Mouse (Mus musculus) spleen, adult 12 weeks (tissue): ENCODE results near the gene Prkcb.
"Not testable (repeated sequence)": the region's sequence is repeated elsewhere in the genome, so short reads cannot be mapped to it uniquely, and the experiment has no call there.

Experiments
- DNase-seq: peaks from one replicate; pipeline ENCODE4 v3.0.0; 2022; ENCODE audit warnings: low spot score

The Prkcb gene

DNA sequence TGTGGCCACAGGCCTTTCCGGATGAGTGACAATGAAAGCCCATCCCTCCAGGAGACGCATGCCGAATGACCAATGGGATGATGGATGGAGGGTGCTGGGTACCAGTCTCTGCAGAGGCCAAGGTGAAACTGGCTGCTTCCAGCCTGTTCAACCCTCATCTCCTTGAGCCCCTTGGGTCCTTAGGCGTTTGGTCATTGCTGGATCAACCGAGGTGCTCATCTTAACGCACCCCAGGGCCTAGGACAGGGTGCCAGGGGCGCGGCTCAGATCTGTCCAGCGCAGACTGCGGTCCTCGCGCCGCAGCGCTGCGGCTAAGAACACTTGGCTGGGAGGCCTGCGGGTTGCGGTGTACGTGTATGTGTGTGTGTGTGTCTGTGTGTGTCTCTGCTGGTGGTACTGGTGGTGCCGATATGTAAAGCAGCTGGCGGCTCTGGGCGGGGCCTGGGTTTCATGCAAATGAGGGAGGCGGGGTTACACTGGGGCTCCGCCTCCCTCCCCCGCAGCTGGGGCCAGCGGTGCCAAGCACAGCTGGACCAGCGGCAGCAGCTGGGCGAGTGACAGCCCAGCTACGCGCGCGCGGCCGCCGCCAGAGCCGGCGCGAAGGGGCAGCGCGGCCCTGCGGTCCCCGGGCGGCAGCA lies at the start of gene Prkcb:
TSS of gene Prkcb (plus strand) at position 147 of the 638 bp plus-strand sequence.
- peak; percentile 67 for DNase-seq

DNA sequence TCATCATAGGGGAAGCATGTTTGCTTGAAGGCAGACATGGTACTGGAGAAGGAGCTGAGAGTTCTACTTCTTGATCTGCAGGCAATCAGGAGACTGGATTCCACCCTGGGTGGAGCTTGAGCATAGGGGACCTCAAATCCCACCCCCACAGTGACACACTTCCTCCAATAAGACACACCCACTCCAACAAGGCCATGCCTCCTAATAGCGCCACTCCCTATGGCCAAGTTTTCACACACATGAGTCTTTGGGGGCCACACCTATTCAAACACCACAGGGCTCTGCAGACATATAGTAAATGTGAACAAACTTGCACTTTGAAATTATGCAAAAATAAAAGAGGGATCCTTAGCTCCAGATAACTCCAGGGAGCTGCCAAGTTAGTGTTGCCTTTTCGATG lies 49.6 kb upstream of the Prkcb start:
- DNase-seq, result no peak

DNA sequence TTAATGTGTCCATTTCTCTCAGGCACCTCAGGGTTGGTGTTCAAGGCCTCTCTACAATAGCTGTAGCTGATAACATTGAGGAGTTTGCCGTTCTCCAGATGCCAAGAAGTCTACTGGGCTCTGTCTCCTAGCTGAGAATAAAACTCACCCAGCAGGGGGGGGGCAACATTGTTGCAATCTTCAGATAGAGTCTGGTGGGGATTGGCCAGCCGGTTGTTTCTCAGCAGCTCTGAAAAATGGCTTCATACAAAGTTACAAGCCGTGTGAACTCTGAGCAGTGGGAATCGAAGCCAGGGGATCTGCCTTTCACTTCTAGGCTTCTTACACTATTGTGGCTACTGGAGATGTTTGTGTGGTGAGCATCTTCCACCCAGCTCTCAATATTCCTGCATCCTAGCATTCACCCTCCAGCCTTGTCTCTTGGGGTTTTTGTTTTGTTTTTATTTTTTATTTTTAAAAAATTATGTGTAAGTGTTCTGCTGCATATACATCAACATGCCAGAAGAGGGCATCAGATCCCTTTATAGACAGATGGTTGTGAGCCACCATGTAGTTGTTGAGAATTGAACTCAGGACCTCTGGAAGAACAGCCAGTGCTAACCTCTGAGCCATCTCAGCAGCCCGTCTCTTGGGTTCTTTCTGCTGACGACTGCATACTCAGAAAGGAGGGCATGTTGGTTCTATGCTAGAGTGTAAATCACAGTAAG lies 48.0 kb upstream of the Prkcb start:
- no peak for DNase-seq

DNA sequence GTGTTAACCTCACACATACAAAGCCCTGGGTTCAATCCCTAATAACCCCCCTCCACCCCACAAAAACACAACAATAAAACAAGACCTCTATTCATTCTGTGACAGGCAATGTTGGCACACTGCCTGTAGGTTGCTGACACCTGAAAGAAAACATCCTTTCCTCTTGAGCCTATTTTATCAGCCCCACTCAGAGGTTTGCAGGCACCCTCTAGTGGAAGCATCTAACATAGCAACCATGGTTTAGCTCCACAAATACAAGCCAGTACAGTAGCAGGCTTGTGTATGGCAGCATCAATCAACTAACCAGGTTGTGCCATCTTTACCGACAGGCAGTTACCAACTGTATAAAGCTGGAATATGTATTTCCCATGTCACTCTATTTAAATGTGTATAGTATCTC lies 46.3 kb upstream of the Prkcb start:
- no peak for DNase-seq

DNA sequence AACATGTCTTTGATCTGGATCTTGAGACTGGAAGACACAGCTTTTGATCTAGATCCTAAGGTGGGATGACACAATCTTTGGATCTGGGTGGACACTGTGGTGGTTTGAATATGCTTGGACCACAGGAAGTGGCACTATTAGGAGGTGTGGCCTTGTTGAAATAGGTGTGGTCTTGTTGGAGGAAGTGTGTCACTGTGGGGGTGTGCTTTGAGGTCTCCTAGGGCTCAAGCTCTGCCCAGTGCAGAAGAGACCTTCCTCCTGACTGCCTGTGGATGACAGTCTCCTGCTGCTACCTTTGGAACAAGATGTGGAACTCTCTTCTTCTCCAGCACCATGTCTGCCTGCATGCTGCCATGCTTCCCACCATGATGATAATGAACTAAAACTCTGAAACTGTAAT lies 45.8 kb upstream of the Prkcb start:
- DNase-seq, result not testable (repeated sequence)

DNA sequence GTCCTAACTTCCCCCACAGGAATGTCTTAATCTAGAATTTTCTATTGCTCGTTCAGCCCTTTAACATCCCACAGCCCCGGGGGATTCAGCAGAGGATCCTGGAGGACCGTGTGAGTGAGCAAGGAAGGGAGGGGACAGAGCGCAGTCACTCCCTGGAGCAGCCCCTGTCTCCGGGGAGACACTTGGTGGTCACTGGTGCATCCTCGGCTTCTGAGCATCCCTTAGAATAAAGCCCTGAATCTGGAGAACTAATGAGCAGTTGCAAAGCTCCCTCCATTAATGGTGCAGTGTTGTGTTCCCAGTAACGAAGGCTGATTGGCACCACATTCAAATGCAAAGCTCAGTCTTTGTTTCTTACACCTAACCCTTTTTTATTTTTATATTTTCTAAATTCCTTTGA lies 44.4 kb upstream of the Prkcb start:
- DNase-seq, result no peak

DNA sequence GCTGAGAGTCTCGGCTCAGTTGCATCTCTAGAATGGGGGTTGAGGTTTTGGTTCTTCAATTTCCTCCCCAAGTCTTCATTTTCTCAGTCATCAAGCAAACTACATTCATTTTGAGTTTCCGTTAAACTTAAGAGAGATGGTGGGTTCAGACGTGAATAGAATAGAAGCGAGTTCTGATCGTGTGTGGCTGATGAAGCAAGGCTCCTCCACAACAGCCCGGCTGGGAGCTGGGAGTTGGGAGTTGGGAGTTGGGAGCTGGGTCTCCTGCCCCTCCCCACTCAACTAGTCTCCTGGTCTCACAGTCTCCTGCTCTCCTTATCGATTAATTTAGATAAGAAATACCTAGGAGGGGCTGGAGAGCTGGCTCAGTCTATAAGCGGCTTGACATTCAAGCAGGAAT lies 44.0 kb upstream of the Prkcb start:
- DNase-seq, result no peak

DNA sequence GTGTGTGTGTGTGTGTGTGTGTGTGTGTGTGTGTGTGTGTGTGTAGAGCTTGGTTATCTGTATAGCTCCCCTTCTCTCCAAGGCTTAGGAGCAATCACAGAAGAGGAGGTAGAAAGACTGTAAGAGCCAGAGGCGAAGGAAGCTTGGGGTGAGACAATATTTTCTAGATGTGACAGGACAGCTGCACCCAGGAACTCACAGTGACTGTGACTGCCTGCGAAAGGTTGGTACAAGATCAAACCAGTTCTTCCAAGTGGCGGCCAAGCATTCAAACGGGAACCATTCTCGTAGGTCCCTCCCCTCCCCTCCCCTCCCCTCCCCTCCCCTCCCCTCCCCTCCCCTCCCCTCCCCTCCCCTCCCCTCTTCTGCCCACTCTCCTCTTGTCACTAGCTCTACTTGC lies 42.6 kb upstream of the Prkcb start:
- no peak for DNase-seq

DNA sequence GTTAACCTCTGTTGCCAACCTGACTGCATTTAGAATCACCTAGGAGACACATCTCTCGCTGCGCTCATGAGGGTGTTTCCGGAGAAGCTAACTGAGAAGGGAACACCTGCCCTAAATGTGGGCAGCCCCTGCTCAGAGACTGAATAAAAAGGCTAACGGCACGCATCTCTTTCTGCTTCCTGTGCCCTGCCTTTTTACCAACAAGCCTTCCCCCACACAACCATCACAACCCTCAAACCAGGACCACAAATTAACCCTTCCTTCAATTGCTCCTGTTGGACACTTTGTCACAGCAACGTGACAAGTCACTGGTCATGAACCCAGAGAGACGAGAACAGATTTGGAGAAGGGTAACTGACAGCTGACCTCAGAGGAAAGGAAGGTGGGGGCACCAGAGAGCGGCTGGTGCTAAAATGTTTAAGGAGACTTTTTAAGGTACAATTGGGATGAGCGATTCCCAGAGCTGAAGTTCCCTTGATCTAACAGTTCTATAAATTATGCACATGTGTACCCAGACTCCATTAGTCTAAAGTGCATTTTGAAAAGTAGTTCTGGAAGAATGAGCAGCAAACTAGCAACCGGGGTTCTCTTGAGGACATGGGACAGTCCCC lies 41.2 kb upstream of the Prkcb start:
- DNase-seq, result no peak

DNA sequence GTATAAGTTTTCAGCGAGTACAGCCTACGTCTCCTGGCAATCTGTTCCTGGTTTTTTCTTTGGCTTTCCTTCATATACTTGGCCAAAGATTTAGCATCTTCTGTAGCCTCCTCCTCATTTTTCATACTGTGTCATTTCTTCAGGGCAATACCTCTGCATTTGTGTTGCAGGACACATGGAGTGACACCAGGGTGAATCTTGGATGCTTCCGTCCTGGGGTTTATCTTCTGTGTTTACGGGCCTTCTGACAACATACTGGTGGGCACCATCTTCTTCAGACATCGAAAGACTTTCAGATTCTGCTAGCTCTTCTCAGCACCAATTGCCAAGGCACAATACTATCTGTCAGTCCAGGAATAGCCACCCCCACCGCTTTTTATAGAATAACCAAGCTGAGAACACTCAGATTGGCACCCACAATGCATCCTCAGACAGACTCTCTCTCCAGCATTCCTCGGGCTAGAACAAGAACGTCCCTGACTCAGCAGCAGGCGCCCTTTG lies 39.2 kb upstream of the Prkcb start:
- no peak for DNase-seq

DNA sequence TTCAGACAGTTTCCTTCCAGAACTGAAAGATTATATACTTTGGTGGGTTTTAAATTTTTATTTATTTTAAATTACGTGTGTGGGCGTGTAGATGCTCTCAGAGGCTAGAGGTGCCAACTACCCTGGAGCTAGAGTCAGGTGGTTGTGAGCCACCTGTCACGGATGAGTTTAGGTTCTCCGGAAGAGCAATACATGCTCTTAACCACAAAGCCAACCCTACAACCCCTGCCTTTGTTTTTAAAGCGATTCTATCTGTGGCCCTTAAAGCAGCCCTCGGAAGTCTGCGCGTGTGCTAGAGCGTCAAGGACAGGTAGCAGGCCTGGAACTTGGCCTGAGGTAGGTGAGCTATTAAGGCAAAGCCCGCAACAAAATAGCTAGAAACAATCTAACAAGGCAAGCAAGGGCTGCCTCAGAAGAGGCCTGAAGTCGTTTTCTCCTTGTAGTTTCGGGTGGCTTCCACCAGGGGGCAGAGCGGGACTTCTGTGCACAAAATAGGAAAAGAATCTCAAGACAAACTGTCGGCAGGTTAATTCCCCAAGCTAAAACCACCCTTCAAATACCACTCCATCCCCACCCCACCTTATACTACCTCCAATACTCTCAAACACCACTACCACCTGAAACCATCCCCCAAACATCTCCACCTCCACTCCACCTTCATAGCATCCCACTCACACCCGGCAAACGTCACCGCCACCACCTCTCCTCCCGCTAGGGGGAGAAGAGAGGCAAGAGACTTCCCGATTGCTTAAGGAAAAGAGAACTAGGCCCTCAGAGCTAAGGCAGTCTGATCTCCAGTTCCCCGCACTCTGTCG lies 37.1 kb upstream of the Prkcb start:
- DNase-seq, result peak; percentile 62

DNA sequence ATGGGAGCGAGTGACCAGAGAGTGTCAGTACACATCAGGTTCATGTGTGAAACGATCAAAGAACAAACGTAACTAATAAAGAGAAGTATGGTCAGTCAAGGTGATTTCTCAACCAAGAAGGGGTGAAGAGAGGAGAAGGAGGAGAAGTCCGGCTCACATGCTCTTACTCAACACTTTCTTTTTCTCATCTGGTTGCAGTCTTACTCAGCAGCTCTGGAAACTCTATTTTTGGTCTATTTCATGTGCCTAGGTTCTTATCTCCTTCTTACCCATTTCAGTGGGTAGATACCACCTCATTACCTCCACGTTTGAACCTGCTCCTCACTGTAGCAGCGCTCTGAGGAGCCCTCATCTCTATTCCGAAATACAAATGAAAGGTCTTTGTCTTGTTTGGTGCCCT lies 31.8 kb upstream of the Prkcb start:
- DNase-seq, result no peak

DNA sequence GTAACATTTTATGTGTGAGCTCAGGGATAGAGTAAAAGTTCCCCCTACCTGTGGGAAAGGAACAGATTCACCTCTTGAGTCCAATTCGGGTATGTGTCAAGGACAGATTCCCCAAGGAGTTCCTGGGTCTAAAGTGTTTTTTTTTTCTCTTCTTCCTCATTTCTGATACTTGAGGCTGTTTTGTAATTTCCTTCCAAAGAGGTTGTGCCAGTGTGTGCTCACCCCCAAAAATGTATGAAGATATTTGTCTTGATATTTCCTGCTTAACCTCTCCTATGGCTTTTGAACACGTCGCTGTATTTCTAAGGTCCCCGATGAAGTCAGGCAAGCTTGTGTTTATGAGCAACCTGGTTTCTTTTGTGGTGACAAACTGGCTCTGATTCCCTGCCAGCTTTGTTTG lies 30.0 kb upstream of the Prkcb start:
- no peak for DNase-seq

DNA sequence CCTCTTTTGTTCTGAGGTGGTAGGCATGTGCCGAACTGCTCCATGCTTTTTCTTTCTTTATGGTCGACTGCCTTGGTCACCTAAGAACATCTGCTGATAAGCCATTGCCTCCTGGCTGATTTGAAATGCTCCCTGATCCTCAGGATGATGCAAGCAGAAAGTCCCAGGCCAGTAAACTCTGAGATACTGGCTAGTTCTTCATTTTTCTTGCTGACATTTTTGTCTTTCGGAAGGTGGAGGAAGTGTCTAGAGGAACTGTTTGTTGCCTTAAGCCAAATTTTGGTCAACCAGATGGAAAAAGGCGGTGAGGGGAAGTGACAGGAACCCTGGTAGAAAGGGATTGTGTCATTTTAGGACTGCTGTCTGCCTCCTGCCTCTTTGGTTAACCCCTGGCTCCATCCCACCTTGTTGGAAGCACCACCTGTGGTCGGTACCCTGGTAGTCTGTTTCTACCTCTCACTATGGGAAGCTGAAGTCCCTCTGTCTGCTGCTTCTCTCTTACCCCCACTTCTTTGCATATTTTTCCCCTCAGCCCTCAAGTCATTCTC lies 28.4 kb upstream of the Prkcb start:
- DNase-seq, result no peak

DNA sequence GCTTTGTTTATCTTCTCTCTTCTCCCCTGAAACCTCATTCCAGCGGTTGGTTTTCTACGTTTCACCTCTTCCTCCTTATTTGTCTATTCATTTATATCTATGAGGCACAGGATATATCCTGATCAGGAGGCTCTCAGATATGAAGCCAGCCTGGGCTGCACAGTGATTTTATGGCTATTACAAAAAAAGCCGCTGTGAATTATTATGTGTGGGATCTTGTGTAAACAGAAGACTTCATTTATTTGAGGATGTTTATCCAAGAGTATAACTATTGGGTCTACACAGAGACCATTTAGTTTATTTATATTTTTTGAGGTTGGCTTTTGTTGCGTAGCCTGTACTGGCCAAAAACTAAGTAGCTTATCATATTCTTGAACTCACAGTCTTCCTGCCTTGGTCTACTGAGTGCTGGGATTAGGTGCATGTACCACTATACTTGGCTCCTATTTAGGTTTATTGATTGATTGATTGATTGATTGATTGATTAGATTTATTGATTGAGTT lies 19.5 kb upstream of the Prkcb start:
- DNase-seq, result no peak

DNA sequence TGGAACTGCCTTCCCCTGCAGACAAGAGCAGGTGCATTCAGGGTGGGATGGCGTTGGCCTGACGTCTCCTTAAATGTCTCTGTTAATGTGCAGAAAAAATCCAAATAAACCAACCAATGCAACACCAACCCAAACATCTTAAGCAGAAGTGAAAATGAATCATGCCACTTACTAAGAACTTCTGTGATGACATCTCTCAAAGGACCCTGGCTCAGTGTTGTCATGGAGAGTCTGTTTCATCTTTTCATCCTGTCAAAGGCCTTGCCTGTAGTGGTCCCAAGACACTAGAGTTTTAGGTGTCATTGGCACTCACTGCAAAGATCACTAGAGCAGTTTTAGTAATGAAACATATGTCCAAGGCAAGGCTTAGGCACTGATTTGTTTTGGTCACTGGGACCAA lies 16.2 kb upstream of the Prkcb start:
- DNase-seq, result no peak

DNA sequence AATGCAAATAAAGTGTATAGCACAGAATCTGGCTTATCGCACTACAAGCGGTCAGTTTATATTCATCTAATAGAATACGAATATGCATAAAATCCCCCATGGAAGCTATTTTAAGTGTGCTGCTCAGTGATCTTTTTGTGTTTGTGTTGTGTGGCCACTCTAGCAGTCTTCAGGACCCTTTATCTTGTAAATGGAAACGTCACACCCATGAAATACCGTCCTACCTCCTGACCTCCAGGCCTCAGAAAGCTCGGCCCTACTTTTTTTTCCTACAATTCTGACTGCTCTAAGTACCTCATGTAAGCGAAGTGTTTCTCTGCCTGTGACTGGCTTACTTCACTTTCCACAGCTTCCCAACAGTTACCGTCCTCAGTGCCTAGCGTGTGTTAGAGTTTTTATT lies 9.0 kb upstream of the Prkcb start:
- no peak for DNase-seq

DNA sequence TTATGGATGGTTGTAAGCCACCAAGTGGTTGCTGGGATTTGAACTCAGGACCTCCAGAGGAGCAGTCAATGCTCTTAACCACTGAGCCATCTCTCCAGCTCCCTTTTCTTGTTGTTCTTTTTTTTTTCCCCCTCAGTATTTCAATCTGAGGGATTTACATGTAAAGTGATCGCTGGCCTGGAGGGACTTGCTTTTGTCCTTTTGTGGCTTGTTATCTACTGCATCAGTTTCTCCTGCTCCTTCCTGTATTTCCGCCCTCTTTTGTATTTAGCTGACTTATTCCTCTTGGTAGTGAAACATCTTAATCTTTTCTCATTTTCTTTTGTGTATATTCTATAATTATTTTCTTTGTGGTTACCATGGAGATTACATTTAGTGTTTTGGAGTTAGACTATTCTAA lies 8.2 kb upstream of the Prkcb start:
- DNase-seq, result no peak

DNA sequence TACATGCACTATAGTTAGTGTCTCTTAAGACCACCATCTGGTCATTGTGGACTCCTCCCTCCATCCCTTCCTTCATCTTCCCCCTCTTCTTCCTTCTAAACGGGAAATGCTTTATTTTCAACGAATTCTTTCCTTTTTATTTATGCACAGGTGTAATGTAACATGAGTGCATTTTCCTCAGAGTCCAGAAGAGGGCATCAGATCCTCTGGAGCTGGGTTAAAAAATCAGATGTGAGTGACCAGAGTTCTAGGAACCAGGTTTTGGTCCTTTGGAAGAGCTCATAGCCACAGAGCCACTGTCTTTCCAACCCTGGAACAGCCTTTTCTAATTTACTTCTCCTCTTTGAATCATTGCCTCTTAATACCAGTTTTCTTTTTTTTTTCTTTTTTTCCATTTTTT lies 6.0 kb upstream of the Prkcb start:
- DNase-seq, result no peak

DNA sequence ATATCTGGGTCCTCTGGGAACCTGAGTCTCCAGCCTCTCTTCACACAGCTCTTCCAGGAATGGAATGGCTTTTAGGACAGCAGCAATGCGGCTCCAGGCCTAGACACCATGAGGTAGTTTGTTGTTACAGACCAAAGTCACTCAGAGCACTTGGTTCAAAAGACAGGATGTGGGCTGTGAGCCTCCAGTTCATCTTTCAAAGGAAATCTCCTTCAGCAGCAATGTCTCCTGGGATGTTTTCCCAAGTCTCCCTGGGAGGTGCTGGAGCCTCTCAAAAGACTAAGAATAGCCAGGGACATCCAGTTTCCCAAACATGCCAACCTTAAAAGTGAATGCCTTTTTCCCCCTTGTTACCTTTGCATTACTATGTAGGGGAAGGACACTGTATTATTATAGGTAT lies 1.3 kb upstream of the Prkcb start:
- no peak for DNase-seq

DNA sequence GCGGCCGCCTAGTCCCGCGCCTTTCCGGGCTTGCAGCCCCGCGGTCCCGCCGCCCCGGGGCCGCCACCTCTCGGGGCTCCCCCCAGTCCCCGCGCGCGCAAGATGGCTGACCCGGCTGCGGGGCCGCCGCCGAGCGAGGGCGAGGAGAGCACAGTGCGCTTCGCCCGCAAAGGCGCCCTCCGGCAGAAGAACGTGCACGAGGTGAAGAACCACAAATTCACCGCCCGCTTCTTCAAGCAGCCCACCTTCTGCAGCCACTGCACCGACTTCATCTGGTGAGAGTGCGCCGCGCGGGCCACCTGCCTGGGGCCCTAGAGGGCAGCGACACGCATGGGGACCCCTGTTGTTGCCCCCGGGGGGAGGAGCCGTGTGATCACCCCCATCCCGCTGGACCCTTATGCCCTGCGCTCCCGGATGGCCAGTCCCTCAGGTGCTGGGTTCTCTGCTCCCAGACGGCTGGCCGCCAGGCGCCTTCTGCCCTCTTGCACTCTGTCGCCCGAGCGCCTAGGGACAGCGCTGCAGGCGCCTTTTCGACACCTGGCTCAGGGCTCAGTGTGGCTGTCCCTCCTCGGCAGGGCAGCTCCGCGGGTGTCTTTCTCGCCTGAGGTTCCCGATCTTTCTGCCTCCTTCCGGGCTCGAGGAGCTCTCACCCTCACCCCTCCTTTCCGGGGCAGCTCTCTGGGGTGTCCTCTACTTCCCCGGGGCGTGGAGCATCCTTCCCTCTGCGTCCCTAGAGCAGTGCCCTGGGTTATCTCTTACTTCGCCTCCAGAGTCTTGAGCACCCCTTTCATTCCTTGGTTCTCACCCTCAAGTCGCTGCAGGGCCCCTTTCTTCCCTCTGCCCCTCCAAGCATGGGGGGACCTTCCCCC lies 926 bp downstream of the Prkcb start:
- peak; percentile 9 for DNase-seq
